ENCODE assay signal across 28 mouse cellular contexts in the genomic region with DNA sequence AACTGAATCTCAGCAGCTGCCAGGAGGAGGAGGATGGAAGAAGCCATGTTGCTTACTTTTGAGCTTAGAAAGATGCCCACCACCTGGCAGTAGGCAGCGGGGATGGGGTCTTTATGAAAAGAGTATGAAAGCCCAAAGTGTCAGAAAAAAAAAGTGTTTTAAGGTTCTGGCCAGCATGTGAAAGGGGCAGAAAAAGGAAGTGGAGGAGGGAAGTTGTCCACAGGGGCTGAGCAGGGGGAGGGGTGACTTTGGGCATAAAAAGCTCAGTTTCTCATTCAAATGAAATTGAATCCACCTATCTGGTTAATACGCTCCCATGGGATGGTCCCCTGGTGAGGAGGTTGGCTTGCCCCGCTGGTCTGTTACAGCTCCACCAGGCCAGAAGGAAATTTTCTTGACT. TPM values are rescaled to one million over a fixed set of nuclear protein-coding genes. Genes with fewer than 3 reads are reported as not detected.
"Had no signal": no experiment of that assay in that cellular context is flagged by ENCODE, and none has a peak within 500 bp of the region (broad histone marks: within the 10 kb centered on the region; RNA-seq: fewer than 3 reads in every experiment).

No protein-coding gene starts in this region.

- H3K4me3 ChIP-seq: heart, adult 2 months; hindbrain, embryonic 10.5 days; hindbrain, embryonic 12.5 days; intestine, embryonic 15.5 days; kidney, embryonic 15.5 days; left cerebral cortex, adult 2 months; limb, embryonic 10.5 days; limb, embryonic 12.5 days; liver, embryonic 13.5 days had no signal

- H3K4me1 ChIP-seq: hindbrain, embryonic 10.5 days; hindbrain, embryonic 12.5 days; intestine, embryonic 15.5 days; kidney, embryonic 15.5 days; limb, embryonic 10.5 days; limb, embryonic 12.5 days; liver, embryonic 13.5 days had no signal

- H3K9ac ChIP-seq: hindbrain, embryonic 12.5 days; hindbrain, embryonic 14.5 days; intestine, embryonic 15.5 days; kidney, embryonic 15.5 days; limb, embryonic 12.5 days; liver, embryonic 13.5 days had no signal

- H3K4me2 ChIP-seq: heart, embryonic 11.5 days; hindbrain, embryonic 12.5 days; hindbrain, embryonic 14.5 days; intestine, embryonic 15.5 days; kidney, embryonic 15.5 days; limb, embryonic 12.5 days; liver, embryonic 11.5 days; liver, embryonic 13.5 days had no signal

- H3K27me3 ChIP-seq: hindbrain, embryonic 12.5 days; intestine, embryonic 15.5 days; kidney, embryonic 15.5 days; limb, embryonic 12.5 days; liver, embryonic 13.5 days had no signal

- DNase-seq: gastrocnemius, postnatal 14 days; gastrocnemius, postnatal 36 days; heart, adult 2 months; heart, postnatal 10 days; heart, postnatal 4 days; kidney, adult 18-20 months; kidney, adult 8-10 months; kidney, postnatal 14 days; kidney, postnatal 36 days; liver; liver, embryonic 13.5 days had no signal

- ATAC-seq: hindbrain, embryonic 16.5 days; inflammation-experienced regulatory T-cells, adult 6 months; intestine, embryonic 15.5 days; intestine, postnatal 0 days had no signal

- H3K27ac ChIP-seq: heart, adult 2 months; hindbrain, embryonic 10.5 days; hindbrain, embryonic 12.5 days; hindbrain, embryonic 14.5 days; intestine, embryonic 15.5 days; kidney, embryonic 15.5 days; kidney, postnatal 0 days; left cerebral cortex, adult 2 months; limb, embryonic 10.5 days; limb, embryonic 12.5 days; liver, embryonic 13.5 days had no signal

- H3K36me3 ChIP-seq: hindbrain, embryonic 10.5 days; hindbrain, embryonic 12.5 days; intestine, embryonic 15.5 days; kidney, embryonic 15.5 days; limb, embryonic 10.5 days; limb, embryonic 12.5 days; liver, embryonic 13.5 days had no signal

- H3K9me3 ChIP-seq: hindbrain, embryonic 10.5 days; hindbrain, embryonic 12.5 days; intestine, embryonic 15.5 days; limb, embryonic 10.5 days had no signal

RNA-seq across cellular contexts. Expression of gene L3mbtl4, which starts 50.4 kb away (rescaled TPM):
- total RNA-seq: gastrocnemius, postnatal 14 days; heart, adult 2 months; heart, postnatal 10 days; heart, postnatal 25 days; heart, postnatal 4 days had no signal
- polyA plus RNA-seq: heart, adult 2 months; heart, embryonic 11.5 days; heart, embryonic 14.5 days; heart, embryonic 16.5 days; hindbrain, embryonic 10.5 days; limb, embryonic 10.5 days; liver, embryonic 11.5 days; liver, embryonic 13.5 days had no signal
